Mouse (Mus musculus) embryo, embryonic 9.5 days (tissue): ENCODE measurements at regions not wholly inside any gene's neighbourhood (a gene's known extent, or its start where the extent isn't known, plus 50 kb on each side); places are given as distances from the start of the nearest gene placed in this dataset.

Experiments
- DNase-seq: peaks from one replicate; pipeline ENCODE4 v3.0.0-alpha.2; 2017; ENCODE audit errors: extremely low spot score

- no peak for DNase-seq
These were observed 442.4 kb downstream of the Ppargc1a start for GRCm38 (mm10) chr5:51125091-51125490.

- no peak for DNase-seq
These were observed 457.5 kb downstream of the Ppargc1a start for GRCm38 (mm10) chr5:51110006-51110405.

GRCm38 (mm10) chr5:51108737-51109136 is 458.8 kb downstream of the Ppargc1a start:
- DNase-seq = no peak

GRCm38 (mm10) chr5:51108181-51108580 is 459.3 kb downstream of the Ppargc1a start:
- DNase-seq = no peak

DNA sequence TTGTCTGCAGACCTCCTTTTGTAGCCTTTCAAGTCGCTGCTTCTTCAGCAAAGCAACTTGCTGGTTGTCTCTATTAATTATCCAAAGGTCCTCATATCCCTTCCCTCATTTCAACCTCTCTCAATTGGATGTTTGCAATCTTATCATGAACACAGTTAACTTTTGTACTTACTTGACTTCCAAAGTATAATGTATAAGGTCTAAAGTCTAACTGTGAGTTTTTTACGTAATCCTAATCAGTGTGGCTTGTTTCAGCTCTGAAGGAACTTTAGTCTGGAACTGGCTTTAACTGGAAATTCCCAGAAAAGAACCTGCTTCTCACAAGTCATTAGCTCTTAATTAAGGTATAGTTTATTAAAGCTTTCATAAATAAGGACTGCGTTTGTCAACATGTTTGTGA is 467.6 kb downstream of the Ppargc1a start:
- no peak for DNase-seq

DNA sequence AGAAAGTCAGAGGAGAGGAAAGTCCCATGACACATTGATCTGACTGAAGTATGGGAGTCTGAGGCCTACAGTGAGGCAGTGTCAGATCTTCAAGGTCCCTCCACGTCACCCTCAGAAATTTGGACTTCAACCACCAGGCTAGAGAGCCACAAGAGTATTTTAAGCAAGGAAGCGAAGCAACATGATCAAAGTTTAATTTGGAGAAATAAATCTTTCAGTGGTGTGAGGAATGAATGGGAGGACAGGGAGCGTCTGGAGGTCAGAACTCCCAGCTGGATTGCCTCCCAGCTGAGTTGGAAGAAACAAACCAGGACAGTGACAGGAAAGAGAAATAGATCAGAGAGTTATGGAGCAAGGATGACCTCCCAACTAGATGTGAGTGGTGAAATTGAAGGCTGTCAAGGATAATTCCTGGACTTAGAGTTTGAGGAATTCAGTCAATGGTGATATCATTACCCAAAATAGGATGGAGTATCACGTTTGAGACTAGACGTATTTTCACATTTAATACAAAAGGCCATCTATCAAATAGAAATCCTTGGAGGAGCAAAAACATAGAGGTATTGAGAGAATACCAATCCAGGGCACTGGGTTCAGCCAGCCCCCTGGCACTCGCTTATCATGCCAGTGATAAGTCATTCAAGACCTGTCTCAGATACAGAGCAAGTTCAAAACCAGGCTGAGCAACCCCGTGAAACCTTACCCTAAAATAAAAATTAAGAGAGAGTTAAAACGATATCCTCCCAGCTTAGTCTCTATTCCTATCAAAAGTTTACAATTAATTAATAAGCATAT is 494.7 kb downstream of the Ppargc1a start:
- no peak for DNase-seq

- DNase-seq = no peak
These were observed 495.4 kb downstream of the Ppargc1a start for GRCm38 (mm10) chr5:51072146-51072545.

DNA sequence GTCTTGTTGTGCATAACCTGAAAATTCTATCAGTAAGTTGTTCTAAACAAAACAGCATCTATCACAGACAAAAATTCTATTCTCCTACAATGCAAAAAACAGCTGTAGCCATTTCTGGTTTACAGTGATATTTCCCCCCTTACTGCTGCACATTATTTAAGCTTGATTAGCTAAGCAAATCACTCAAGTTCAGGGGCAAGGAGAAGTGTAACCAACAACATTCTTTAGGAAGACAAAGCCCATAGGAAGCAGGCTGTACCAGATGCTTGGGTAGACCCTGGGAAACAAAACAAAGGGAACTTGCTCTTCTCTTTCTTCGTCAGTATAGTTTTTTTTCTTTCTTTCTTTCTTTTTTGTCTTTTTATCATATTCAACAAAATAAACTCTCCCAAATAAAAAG is 497.9 kb downstream of the Ppargc1a start:
- no peak for DNase-seq

DNA sequence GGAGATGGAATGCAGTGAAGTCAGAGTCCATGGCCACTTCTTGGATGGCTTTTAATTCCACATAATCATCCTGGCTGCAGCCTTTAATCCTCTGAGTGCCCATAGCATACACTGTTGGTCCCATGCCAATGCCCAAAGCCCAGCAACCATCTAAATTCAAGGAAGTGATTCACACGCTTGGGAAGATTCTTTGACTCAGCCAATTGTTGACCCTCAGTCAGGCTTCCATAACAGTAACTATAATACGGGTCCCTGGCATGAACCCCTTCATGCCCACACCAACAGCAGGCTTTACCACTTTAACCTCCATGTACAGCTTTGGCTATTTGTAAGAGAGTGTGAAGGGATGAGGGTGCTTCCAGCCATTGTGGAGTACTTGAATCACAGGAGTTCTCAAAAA is 521.7 kb downstream of the Ppargc1a start:
- DNase-seq = no peak

DNA sequence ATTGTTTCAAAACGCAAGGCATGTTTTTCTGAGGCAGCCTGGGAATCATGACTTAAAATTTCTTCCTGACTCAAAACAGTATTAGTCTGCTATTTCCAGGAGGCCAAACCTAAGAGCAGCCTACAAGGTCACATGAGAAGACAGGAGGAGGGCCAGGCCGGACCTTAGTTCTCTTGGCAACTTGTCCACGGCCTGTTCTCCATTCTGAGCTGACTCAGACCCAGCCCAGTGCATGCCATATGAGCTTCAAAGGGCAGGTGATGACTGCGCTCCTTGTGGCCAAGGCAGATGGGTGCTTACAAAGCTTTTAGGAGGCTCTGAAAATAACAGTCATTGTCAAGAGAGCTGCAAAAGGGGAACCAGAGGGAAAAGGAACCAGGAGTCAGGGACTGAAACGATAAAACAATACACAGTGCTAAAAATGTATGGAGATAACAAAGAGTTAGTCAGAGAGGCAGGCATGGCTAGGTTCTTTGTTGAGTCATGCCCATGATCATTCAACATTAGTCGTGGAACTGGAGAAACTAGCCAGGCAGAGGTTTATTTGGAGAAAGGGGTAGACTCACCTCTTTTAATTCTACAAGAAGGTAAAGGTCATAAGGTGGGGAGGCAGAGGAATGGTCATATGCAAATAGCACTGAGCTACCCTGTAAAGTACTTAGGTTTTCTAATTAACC is 525.8 kb downstream of the Ppargc1a start:
- DNase-seq = no peak

GRCm38 (mm10) chr5:51040926-51041325 is 526.6 kb downstream of the Ppargc1a start:
- no peak for DNase-seq

DNA sequence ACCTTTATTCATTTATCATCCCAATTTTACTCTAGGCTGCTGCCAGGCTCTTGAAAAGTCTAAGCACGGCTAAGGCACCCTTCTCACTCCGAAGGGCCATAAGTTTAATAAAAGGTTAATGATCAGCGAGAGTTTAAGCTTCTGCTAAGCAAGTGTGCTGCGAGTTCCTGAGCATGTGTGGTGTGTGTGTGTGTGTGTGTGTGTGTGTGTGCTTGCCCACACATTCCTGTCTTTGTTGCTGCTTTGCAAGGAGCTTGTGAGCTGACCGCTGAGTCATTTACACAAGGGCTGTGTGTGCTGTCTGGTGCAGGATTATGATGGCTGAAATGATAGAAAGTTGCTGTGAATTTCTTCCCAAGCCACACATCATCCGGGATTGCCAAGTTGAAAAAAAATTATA is 527.1 kb downstream of the Ppargc1a start:
- DNase-seq = no peak

DNA sequence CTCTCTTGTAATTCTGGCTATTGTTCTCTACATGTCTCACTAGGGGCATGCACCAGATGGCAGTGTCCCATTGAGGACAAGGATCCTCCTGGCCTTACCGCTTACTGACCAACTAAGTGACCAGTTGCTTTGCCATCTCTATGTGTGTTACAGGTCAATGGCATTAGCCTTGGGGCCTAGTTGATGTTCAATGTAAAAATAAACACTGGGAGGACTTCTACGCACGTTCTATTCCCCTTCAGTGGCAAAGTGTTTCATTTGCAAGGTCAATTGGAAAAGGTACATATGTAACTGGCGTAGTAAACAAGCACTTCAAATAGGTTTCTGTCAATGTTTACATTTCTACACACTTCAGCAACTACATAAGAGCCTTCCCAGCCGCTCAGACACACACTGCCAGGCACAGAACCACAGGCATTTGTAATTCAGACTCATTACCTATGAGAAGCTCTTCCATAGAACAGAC is 527.8 kb downstream of the Ppargc1a start:
- DNase-seq = peak; percentile 3

- no peak for DNase-seq
These were observed 531.0 kb downstream of the Ppargc1a start for GRCm38 (mm10) chr5:51036450-51036990.

DNA sequence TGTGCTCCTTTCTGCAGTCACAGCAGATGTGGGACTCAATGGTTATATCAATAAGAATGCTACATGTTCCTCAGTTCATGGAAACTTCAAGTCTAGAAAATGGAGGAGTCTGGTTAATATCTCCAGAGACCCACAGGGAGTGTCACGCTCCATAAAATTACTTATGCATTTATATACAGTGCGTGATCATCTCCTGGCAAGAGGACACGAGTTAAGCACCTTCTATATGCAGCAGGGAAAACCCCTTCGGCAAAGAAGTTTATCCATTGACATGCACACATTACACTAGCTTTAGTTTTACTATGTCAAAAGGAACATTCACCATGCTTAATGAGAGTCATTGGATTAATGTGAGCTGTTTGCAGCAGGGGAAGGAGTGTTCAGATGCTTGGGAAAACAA is 538.6 kb downstream of the Ppargc1a start:
- no peak for DNase-seq

DNA sequence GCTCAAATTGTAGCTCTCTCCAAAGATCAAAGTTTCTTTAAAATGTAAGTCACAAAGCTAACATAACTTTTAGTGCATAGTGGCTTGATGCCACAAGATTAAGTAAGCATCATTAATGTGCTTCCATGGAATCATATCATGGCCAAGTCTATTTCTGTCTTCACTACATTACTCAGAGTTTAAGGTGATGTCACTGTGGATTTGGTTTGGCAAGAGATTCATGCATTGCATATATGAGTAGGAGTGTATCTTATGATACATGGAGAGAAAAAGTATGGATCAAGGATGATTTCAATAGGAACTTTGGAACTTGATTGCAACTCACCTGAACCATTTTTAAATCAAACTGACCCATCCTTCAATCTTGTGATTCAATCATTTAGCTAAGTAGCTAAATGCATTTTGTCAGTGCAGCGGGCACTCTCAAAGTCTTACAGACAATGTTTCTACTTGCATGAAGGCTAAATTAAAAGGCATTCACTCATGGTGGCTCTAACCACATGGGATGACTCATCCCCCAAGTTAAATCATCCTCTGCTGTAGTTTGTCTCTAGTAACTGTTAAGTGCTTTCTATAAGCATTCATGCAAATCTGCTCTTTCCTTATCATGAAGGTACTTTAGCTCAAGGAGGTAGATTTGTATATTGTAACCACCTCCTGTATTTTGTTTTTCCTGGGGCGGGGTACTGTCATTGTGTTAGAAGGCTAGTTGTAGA is 576.5 kb downstream of the Ppargc1a start:
- DNase-seq = no peak
